Comparison of ENCODE assay signal across 13 mouse cellular contexts in genomic region chr6:145538787-145539567, GRCm38 (mm10).
A peak's percentile ranks its signal among the peaks of the same experiment; 100 is the strongest.
DNase-seq lines count a peak whose midpoint lies in the region; ATAC-seq lines count a peak whose summit lies in the region.
"Had no signal": no experiment of that assay in that cellular context is flagged by ENCODE, and none has a peak within 500 bp of the region (broad histone marks: within the 10 kb centered on the region; RNA-seq: fewer than 3 reads in every experiment).

No protein-coding gene starts in this region.

- WGBS in kidney, embryonic 15.5 days: 32% methylated on average over 11 of the region's 11 CpGs
- WGBS in neural tube, embryonic 11.5 days: 38% methylated on average over 11 of the region's 11 CpGs

- H3K4me2 ChIP-seq in kidney, embryonic 15.5 days: no peak overlapping the region
- no peak overlapping the region for H3K4me2 ChIP-seq in neural tube, embryonic 11.5 days (ENCODE audit: low read depth)
- H3K4me2 ChIP-seq: lung, embryonic 14.5 days had no signal

- H3K27ac ChIP-seq in kidney, embryonic 15.5 days: peak overlapping the region; percentile 43
- H3K27ac ChIP-seq in neural tube, embryonic 11.5 days (ENCODE audit: low read depth, low read length): peak overlapping the region; percentile 62; the same call in 1 of the 2 replicates

- H3K9me3 ChIP-seq in kidney, embryonic 15.5 days (replicated peaks): peaks cover 6% of the 10 kb centered on the region; the same call in 1 of the 2 replicates
- peaks cover 3% of the 10 kb centered on the region; the same call in 1 of the 2 replicates for H3K9me3 ChIP-seq in neural tube, embryonic 11.5 days (ENCODE audit: control insufficient read depth, low read length)

- ATAC-seq in kidney, embryonic 15.5 days (replicated peaks; ENCODE audit: low FRiP score): no peak
- ATAC-seq in neural tube, embryonic 11.5 days (ENCODE audit: insufficient read depth, low FRiP score, low TSS enrichment): peak; percentile 58; the same call in 1 of the 2 replicates
- no peak for ATAC-seq in activated CD4-positive, CD25-positive, alpha-beta regulatory T cell, adult 4 months

- no peaks in the 10 kb centered on the region for H3K36me3 ChIP-seq in kidney, embryonic 15.5 days
- no peaks in the 10 kb centered on the region for H3K36me3 ChIP-seq in neural tube, embryonic 11.5 days (ENCODE audit: control insufficient read depth, insufficient read depth, low read length)

- peaks cover 15% of the 10 kb centered on the region for H3K4me1 ChIP-seq in kidney, embryonic 15.5 days
- H3K4me1 ChIP-seq in neural tube, embryonic 11.5 days (ENCODE audit: control insufficient read depth, insufficient read depth, low read length): peaks cover 11% of the 10 kb centered on the region; the same call in 1 of the 2 replicates

- no peaks in the 10 kb centered on the region for H3K27me3 ChIP-seq in kidney, embryonic 15.5 days
- no peaks in the 10 kb centered on the region for H3K27me3 ChIP-seq in neural tube, embryonic 11.5 days (ENCODE audit: control insufficient read depth, insufficient read depth, low read length)

- H3K9ac ChIP-seq in kidney, embryonic 15.5 days: no peak overlapping the region
- no peak overlapping the region for H3K9ac ChIP-seq in neural tube, embryonic 11.5 days (ENCODE audit: low read length)
- H3K9ac ChIP-seq: lung, embryonic 14.5 days had no signal

- no peak overlapping the region for H3K4me3 ChIP-seq in kidney, embryonic 15.5 days (replicated peaks)
- no peak overlapping the region for H3K4me3 ChIP-seq in neural tube, embryonic 11.5 days (ENCODE audit: low read depth, low read length)

- peak; percentile 64 for DNase-seq in adrenal gland, postnatal 10 days
- DNase-seq in adrenal gland, adult 18-20 months (ENCODE audit: low spot score in 2 of 2): no peak
- no peak for DNase-seq in kidney, postnatal 10 days
- peak; percentile 33 for DNase-seq in embryo, embryonic 9.5 days (ENCODE audit: extremely low spot score)
- DNase-seq in neural tube, embryonic 11.5 days (ENCODE audit: low spot score): peak; percentile 36
- DNase-seq in gastrocnemius, postnatal 4 days (ENCODE audit: low spot score in 2 of 2): no peak
- DNase-seq: gastrocnemius, postnatal 14 days; kidney, adult 11 months; layer of hippocampus, adult 9-11 months; lung, embryonic 14.5 days; thymus, adult 18-20 months had no signal

Comparison
In these comparisons a context has a peak if more than half of its experiments do, and no peak if none do; other contexts are left out.
1. DNase-seq: peak in adrenal gland, postnatal 10 days (single experiment), embryo, embryonic 9.5 days (single experiment) and neural tube, embryonic 11.5 days (single experiment); none in adrenal gland, adult 18-20 months (0 of 2), kidney, postnatal 10 days (single experiment) and gastrocnemius, postnatal 4 days (0 of 2).